Mouse (Mus musculus): ENCODE measurements around the gene Diaph2.

DNA sequence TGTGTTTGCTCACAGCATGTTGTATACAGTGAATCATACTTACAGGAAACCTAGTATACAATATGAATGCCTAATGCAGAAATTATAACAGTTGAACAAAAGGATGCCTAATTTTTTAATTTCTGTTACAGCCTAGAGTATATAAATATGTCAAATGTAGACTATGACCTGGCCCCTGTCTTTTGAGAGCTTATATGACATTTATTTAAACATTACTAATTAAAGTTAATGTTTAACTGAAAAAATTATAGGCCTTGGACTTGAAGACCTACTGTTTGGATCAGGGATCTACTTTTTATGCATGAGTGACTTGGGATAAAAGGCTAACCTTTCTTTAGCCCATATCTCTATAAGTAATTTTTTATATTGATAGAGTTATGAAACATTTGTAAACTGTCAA lies 84.3 kb downstream of the Diaph2 start:
- TF ChIP-seq FLI1 (IDR thresholded peaks at IDR 0.05; ENCODE audit: low read length), result no peak
- TF ChIP-seq GATA1 (IDR thresholded peaks at IDR 0.05; ENCODE audit: borderline replicate concordance, low read length), result no peak

Measured in megakaryocyte, embryonic 14.5 days (primary cell).